Mouse (Mus musculus) liver, embryonic 14.5 days (tissue): ENCODE data around the gene Trappc2l.

Source experiments
- CTCF ChIP-seq: IDR thresholded peaks from 2 replicates; pipeline ENCODE4 v1.5.1; 2016; ENCODE audit warnings: antibody characterized with exemption, low read depth, control low read depth
- EP300 ChIP-seq: IDR thresholded peaks from 2 replicates; pipeline ENCODE4 v1.6.1; 2016; ENCODE audit warnings: antibody characterized with exemption, low read depth

GRCm38 (mm10) chr8:122584981-122585380 is 26.5 kb upstream of the Trappc2l start:
- TF ChIP-seq CTCF (no peak), EP300 (no peak)
